Mouse (Mus musculus) testis, adult 2 months (tissue): ENCODE results near the gene Mymk. TPM values are rescaled to one million over a fixed set of nuclear protein-coding genes. Genes with fewer than 3 reads are reported as not detected.

Experiments used
- H3K27ac ChIP-seq: fragments of 200-500 bp; 2 replicates; pipeline ENCODE4 v1.5.1; 2012; ENCODE audit warnings: low read depth, low read length; ENCODE audit not compliant: control insufficient read depth, insufficient read depth
- H3K27me3 ChIP-seq: fragments of 200-500 bp; 2 replicates; pipeline ENCODE4 v1.6.1; 2012; ENCODE audit warnings: mild to moderate bottlenecking, low read length, moderate library complexity; ENCODE audit not compliant: control insufficient read depth, insufficient read depth
- H3K36me3 ChIP-seq: fragments of 200-500 bp; 2 replicates; pipeline ENCODE4 v1.6.1; 2012; ENCODE audit warnings: mild to moderate bottlenecking, low read length; ENCODE audit not compliant: control insufficient read depth, insufficient read depth
- H3K4me1 ChIP-seq: fragments of 200-500 bp; 2 replicates; pipeline ENCODE4 v1.6.1; 2012; ENCODE audit warnings: low read length; ENCODE audit not compliant: control insufficient read depth, insufficient read depth
- H3K4me3 ChIP-seq: fragments of 200-500 bp; 2 replicates; pipeline ENCODE4 v1.5.1; 2012; ENCODE audit warnings: low read depth, mild to moderate bottlenecking, low read length, moderate library complexity, mixed read lengths; ENCODE audit not compliant: control insufficient read depth
- CTCF ChIP-seq: fragments of 200-500 bp; IDR thresholded peaks from 2 replicates; pipeline ENCODE4 v1.5.1; 2012; ENCODE audit warnings: low read depth, mild to moderate bottlenecking, inconsistent platforms, low read length, moderate library complexity; ENCODE audit not compliant: control insufficient read depth, insufficient read depth, insufficient replicate concordance
- POLR2A ChIP-seq: fragments of 200-500 bp; IDR thresholded peaks from 2 replicates; pipeline ENCODE4 v1.6.1; 2012; ENCODE audit warnings: low read depth, mild to moderate bottlenecking, inconsistent platforms, low read length, moderate library complexity; ENCODE audit not compliant: control insufficient read depth
- polyA plus RNA-seq: library from polyadenylated mRNA; depleted of rRNA; stranded (reverse); fragments of >200 nt; gene quantifications from 2 replicates; pipeline ENCODE4 v1.2.3, GENCODE M21; 2012

The Mymk gene
- polyA plus RNA-seq, 1 experiment: not detected

DNA sequence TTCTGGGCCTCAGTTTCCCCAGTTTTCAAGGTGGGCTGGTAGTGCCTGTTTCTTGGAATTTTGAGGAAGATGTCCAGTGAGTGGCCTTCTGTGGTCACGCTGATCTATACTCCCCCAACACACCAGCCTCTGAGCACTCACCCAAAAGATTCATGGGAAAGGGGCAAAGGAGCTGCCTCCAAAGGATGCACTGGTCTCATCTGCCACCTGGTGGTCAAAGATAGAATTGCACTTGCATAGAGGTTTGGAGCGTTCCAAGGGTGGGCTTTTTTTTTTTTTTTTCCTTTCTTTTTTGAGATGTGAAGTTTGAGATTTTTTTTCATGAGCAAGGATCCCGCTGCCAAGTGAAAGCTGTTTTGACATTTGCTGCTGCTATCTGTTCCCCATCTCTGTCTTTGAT lies 33.4 kb downstream of the Mymk start:
- H3K36me3 ChIP-seq: no peaks in the 10 kb centered on the region
- no peaks in the 10 kb centered on the region for H3K27me3 ChIP-seq
- H3K27ac ChIP-seq: no peak overlapping the region
- H3K4me1 ChIP-seq: no peaks in the 10 kb centered on the region; the same call in 1 of the 2 replicates
- no peak overlapping the region for H3K4me3 ChIP-seq
- TF ChIP-seq POLR2A: no peak
- TF ChIP-seq CTCF: peak; percentile 82; the same call in 1 of the 2 replicates

DNA sequence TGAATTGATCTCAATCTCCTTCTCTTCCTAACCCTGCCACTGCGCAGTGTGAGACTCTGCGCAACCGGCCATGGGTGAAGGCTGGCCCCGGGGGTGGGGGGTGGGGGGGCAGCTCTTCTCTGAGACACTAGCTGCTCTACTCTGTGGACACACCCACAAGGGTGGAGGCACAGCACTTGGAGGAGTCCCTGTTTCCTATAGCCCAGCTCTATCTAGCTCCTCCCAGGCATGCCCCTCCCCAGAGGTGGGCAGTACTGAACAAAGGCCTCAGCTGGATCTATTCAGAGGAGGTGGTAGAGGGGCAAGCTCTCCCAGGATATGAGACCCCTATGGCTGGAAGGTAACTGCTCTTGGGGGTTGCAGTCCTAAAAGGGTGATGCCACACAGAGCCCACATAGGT lies 35.0 kb downstream of the Mymk start:
- no peak overlapping the region for H3K27ac ChIP-seq
- TF ChIP-seq CTCF (no peak), POLR2A (no peak)
- no peaks in the 10 kb centered on the region; the same call in 1 of the 2 replicates for H3K4me1 ChIP-seq
- no peaks in the 10 kb centered on the region for H3K36me3 ChIP-seq
- H3K27me3 ChIP-seq: no peaks in the 10 kb centered on the region
- no peak overlapping the region for H3K4me3 ChIP-seq

DNA sequence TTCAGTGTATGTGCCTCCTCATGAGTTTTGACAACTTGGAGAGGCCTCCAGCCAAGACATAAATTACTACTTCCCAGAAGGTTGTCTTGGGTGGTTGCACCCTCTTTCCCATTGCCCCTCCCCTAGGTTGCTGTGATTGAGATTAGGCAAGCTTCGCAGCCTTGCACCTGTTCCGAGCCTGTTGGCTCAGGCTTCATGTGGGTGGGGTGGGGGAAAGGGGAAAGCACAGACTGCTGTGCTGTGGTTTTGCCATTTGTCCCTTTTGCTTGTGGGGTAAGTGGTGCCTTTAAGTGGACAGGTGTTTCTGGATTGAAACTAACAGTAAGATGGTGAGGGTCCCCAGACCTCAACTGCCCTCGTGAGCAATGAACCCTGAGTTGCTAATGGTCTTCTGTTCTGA lies 36.0 kb downstream of the Mymk start:
- no peaks in the 10 kb centered on the region for H3K36me3 ChIP-seq
- no peak for TF ChIP-seq POLR2A
- no peak for TF ChIP-seq CTCF

DNA sequence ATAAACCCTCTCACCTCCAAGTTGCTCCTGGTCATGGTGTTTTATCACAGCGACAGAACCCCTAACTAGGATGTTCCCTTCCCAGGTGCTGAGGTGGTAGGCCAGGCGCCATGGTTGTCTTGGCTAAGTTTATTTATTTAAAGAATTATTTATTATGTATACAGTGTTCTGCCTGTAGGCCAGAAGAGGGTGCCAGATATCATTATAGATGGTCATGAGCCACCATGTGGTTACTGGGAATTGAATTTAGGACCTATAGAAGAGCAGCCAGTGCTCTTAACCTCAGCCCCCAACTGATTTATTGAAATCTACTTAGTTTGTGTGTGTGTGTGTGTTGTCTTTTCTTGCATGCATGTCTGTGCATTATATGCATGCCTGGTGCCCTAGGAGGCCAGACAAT lies 39.6 kb downstream of the Mymk start:
- H3K36me3 ChIP-seq: no peaks in the 10 kb centered on the region
- no peak overlapping the region for H3K4me3 ChIP-seq
- TF ChIP-seq CTCF (no peak), POLR2A (no peak)

More for the DNA sequence above, 36.0 kb downstream of the Mymk start:
- Histone ChIP-seq H3K27ac (no peak overlapping the region), H3K27me3 (no peaks in the 10 kb centered on the region), H3K4me3 (no peak overlapping the region), H3K4me1 (no peaks in the 10 kb centered on the region; the same call in 1 of the 2 replicates)

DNA sequence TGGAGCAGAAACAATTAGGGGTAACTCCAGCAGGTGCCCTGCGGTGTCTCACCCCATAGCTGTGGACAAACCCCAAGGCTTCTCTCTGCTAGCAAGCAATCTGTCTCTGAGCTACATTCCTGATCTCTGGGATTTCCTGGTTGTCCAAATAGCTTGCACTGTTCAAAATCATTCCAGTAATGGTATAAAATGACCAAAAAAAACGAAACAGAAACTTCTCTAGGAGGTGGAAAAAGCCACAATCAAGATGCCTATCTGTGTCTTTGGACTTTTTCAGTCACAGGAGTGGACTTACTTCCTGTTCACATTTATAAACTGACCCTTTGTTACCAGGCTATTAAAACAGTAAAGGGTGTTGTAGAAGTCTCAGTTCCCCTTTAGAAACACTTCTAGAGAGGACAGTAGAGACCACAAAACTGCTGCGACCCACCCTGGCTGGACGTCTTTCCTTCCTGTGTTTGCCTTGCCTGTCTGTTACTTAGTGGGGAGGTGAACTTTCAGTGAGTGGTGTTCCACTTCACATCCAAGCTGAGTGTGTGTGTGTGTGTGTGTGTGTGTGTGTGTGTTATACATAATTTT lies 43.5 kb downstream of the Mymk start:
- H3K27me3 ChIP-seq: no peaks in the 10 kb centered on the region
- H3K27ac ChIP-seq: no peak overlapping the region
- no peak overlapping the region for H3K4me3 ChIP-seq
- TF ChIP-seq POLR2A (no peak), CTCF (no peak)
- H3K36me3 ChIP-seq: no peaks in the 10 kb centered on the region
- H3K4me1 ChIP-seq: peaks cover 5% of the 10 kb centered on the region; the same call in 1 of the 2 replicates

More for the DNA sequence above, 39.6 kb downstream of the Mymk start:
- Histone ChIP-seq H3K4me1 (peaks cover 5% of the 10 kb centered on the region; the same call in 1 of the 2 replicates), H3K27ac (no peak overlapping the region), H3K27me3 (no peaks in the 10 kb centered on the region)

DNA sequence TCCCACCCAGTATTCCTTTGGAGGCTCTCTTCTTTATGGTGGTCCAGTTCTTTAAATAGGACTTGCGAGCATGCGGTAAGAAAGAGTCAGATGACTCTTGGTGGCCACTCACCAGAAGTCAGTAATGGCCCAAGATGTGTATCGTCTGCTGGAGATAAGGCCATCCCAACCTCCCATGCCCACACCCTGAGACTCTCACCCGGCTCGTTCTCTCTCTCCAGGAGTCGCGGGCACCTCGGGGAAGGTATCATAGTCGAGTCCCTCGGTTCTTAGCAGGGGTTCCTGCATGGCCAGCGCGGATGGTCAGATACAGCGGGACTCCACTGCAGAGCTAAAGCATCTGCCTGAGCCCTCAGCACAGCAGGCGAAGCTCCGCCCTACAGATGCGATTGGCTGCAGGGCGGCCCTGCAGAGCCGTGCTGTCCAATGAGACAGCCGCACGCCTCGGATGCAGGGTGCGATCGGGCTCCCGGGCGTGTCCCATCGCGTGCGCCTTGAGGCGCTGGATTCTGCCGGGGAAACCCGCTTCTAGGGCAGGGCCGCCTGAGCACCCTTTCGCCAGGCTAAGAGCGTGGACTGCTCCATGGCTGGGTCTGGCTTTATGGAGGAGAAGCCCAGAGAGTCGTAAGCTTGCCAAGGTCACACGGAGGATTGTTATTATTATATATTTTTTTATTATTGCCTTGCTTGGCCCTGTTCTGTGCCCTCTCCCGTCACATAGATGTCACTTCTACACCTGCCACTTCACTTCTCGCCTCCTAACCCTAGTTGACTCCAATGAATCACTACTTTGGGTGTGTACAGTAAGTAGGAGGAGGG lies 44.2 kb downstream of the Mymk start, which contains the start of gene Slc2a6:
Gene Slc2a6 (minus strand): TSS at position 381 of the 819 bp plus-strand sequence.
- H3K27me3 ChIP-seq: no peaks in the 10 kb centered on the region
- TF ChIP-seq POLR2A (no peak), CTCF (no peak)
- H3K4me1 ChIP-seq: peaks cover 5% of the 10 kb centered on the region; the same call in 1 of the 2 replicates
- no peaks in the 10 kb centered on the region for H3K36me3 ChIP-seq
- no peak within 1 kb of the TSS for H3K27ac ChIP-seq
- peak within 1 kb of the TSS; percentile 30 for H3K4me3 ChIP-seq
